Mouse (Mus musculus) heart, adult 10 weeks (tissue): ENCODE results near the gene Tmprss4. TPM values are rescaled to one million over a fixed set of nuclear protein-coding genes. Genes with fewer than 3 reads are reported as not detected.

Experiments used
- polyA plus RNA-seq: library from polyadenylated mRNA; stranded (reverse); fragments of 350-450 nt; fragmentation: Illumina TruSeq; extraction: RNeasy Lipid Tissue Mini Kit (QIAGEN cat#74804); gene quantifications from one replicate; pipeline ENCODE4 v1.2.3, GENCODE M21; 2014; ENCODE audit warnings: low read depth, low replicate concordance

The Tmprss4 gene
- polyA plus RNA-seq: not detected

GRCm38 (mm10) chr9:45203797-45204410 lies at the start of gene Tmprss4:
Tmprss4 (minus strand) TSS chr9:45204092.

DNA sequence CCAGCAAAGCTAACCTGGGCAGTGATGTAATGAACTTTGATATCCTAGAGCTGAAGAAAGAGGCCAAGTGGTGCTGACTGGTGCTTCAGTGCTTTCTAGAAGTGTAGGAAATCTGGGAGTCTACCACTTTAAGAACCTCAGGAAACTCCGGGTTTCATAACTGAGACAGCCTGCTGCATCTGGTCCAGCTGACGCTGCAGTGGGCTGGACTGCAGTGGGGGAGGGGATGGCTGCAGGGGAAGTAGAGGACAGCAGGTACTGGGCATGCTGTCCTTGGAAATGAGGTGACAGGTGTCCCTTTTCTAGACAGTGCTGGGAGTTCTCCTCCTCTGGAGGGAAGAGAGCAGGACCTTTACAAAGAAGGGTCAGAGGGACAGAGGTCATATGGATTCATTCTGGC lies 22.1 kb downstream of the Tmprss4 start, which contains the start of gene BC049352:
BC049352 (plus strand) TSS at position 238 of the 400 bp plus-strand sequence.

DNA sequence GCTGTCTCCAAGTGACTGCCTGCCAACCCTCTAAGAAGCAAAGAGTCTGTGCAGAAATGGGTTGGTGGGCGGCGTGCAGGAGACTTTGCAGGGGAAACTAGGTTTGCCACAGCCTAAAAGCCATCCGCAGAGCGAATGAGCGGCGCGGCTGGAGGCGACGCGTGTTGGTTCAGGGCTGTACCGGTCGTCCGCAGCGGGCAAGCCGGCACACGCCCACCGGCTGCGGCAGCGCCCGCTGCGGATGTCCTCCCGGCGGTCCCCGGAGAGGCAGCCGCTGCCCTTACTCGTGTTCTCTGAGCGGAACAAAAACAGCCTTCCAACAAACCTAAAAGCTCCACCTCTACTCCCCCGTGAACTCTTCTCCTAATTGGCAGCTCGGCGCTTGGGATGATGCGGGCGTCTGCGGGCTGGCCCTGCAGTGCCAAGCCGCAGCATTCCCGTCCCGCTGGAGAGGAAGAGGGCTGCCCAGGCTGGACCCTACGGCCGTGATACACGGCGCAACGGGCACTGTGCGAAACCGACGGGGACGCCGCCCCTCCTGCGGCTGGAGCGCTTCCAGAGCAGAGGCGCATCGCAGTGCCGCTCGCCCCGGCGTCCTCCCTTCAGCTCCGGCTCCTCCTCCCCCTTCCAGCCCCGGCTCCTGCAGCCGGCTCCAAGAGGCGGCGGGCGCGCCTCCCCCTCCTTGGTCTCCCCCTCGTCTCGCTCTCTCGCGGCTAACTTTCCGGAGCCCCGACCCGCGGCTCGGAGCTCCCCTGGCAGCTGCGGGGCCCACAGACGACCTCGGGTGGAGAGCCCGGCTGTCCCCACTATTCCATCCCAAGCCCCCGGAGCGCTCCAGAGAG lies 65.5 kb downstream of the Tmprss4 start, which contains the start of gene Scn4b:
Scn4b (plus strand) TSS at position 205 of the 842 bp plus-strand sequence.

Other genes with a start within 250 kb of the Tmprss4 start
- gene Ube4a, start 238.5 kb downstream of the Tmprss4 start, polyA plus RNA-seq: 25.2 TPM
- gene Cd3g, start 223.7 kb downstream of the Tmprss4 start, polyA plus RNA-seq: not detected
- gene Cd3d, start 222.3 kb downstream of the Tmprss4 start, polyA plus RNA-seq: 0.29 TPM
- gene Cd3e, start 194.5 kb downstream of the Tmprss4 start, polyA plus RNA-seq: not detected
- 0.63 TPM for gene Mpzl2, start 164.3 kb downstream of the Tmprss4 start, polyA plus RNA-seq
- 2.0 TPM for gene Mpzl3, start 148.9 kb downstream of the Tmprss4 start, polyA plus RNA-seq
- 0.42 TPM for gene Jaml, start 124.9 kb downstream of the Tmprss4 start, polyA plus RNA-seq
- gene Scn2b, start 86.3 kb downstream of the Tmprss4 start, polyA plus RNA-seq: 0.24 TPM
- gene Scn4b, start 65.7 kb downstream of the Tmprss4 start, polyA plus RNA-seq: 13.2 TPM
- gene BC049352, start 22.1 kb downstream of the Tmprss4 start, polyA plus RNA-seq: not detected
- 2.6 TPM for gene Il10ra, start 65.1 kb upstream of the Tmprss4 start, polyA plus RNA-seq
- gene Tmprss13, start 115.0 kb upstream of the Tmprss4 start, polyA plus RNA-seq: 1.9 TPM
- 31.1 TPM for gene Fxyd6, start 166.1 kb upstream of the Tmprss4 start, polyA plus RNA-seq
- gene Fxyd2, start 195.6 kb upstream of the Tmprss4 start, polyA plus RNA-seq: 4.1 TPM
- not detected for gene Dscaml1, start 222.5 kb upstream of the Tmprss4 start, polyA plus RNA-seq